Mouse (Mus musculus) liver (tissue): ENCODE results near the gene Shisal2b.
A peak's percentile ranks its signal among the peaks of the same experiment; 100 is the strongest.
"Not testable (repeated sequence)": the region's sequence is repeated elsewhere in the genome, so short reads cannot be mapped to it uniquely, and the experiment has no call there.

ENCODE experiments used
- DNase-seq: peaks from one replicate; pipeline ENCODE4 v3.0.0-alpha.2; 2020; ENCODE audit warnings: mixed read lengths

The Shisal2b gene

DNA sequence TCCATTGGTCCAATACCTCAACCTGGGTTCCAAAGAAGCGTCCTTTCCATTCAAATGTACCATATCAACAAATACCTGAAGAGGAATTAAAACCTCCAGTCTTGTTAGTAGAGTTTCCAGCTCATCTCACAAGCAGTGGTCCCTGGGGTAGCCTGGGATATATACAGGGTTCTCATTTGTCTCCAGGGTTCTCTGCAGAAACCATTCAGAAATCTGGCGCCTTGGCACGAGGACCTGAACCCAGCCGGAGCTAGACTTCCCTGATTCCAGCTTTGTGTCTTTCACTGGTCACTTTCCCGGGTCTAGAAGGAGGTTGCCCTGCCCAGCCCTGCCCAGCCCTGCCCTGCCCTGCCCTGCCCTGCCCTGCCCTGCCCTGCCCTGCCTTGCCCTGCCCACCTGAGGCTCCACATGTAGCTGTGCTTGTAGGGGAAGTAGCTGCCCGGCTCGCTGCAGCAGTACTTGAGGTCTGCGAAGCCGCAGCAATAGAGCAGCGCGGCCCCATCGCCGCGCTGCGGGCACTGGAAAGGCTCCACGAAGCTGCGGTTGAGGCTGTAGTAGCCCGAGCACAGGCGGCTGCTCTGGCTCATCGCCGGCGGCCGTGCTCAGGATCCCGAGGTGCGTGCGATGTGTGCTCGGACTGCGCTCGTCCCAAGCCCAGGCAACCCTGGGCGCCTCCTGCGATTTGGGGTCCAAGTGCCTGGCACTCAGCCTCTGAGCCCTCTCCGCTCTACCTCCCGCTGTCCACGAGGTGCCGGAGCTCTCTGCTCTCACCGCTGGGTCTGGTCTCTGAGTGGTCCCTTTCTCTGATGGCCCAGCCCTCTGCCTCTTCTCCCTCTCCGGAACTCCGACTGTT, at the start of gene Shisal2b:
Gene Shisal2b (minus strand): TSS at position 767 of the 853 bp plus-strand sequence.
- peak; percentile 19 for DNase-seq

- DNase-seq, result not testable (repeated sequence)
Measured at GRCm38 (mm10) chr13:104911626-104912025, 47.9 kb upstream of the Shisal2b start.

GRCm38 (mm10) chr13:104911006-104911405, 47.3 kb upstream of the Shisal2b start:
- DNase-seq, result not testable (repeated sequence)

DNA sequence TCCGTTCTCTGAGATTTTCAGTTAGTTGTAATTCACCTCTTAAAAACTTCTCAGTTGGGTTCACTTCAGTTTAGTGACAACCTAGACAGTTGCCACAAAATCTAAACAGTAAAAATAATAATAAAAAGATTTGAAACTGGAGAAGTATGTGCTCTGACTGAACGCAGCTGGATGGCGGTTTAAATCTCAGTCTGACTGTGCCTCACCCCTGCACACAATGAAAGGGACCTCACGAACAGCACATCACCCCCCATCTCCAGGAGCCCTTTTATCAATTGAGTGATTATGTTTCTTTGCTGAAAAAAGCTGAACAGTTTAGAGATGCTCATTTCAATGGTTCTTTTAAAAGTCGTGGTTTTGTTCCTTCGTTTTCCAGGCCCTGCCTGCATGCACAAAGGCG, 45.0 kb upstream of the Shisal2b start:
- no peak for DNase-seq

GRCm38 (mm10) chr13:104894771-104895170, 31.1 kb upstream of the Shisal2b start:
- DNase-seq, result no peak

- no peak for DNase-seq
Measured at GRCm38 (mm10) chr13:104892337-104892736, 28.6 kb upstream of the Shisal2b start.

GRCm38 (mm10) chr13:104886308-104887032, 22.8 kb upstream of the Shisal2b start:
- no peak for DNase-seq

DNA sequence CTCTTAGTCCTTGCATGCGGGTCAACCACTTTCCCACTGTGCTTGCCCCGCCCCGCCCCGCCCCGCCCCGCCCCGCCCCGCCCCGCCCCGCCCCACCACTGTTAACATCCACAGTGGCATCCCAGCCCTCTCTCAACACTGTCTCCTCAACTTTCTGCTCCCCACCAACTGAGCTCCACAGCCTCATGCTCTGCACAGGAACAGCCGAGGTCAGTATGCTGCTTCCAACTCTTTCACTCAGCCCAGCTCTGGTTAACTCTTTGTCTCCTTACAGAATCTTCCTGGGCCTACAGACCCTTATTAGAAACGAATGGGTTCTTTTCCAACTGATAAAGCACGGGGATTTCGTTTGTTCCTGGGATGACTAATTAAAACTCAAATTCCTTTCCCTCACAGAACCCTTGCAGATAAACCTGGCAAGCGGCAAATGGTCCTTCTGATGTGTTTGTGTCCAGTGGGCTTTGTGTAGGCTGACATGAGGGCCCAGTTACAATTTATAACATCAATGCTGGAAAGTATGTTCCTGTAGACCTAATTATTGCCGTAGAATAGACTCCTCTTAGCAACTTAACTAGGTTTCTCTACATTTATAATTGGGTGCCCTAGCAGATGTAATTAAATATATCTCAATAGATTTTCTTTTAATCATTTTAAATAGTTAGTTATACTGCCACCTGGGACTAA, 20.0 kb upstream of the Shisal2b start:
- DNase-seq, result peak; percentile 4

GRCm38 (mm10) chr13:104878508-104878907, 14.8 kb upstream of the Shisal2b start:
- DNase-seq, result no peak

DNA sequence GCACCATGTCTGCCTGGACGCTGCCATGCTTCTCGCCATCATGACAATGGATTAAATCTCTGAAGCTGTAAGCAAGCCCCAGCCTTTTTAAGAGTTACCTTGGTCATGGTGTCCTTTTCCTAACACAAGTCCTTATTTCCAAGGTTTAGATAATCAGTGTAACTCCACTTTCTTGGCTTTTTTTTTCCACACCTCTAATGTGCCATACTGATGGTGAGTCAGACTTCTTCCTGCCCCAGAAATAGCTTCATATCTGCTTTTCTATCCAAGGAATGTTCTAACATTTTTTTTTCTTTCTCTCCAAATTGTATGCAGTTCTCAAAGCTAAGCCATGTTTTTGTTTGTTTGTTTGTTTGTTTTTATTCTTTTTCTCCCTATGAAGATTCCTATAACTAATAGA, 6.2 kb upstream of the Shisal2b start:
- DNase-seq, result no peak

GRCm38 (mm10) chr13:104866726-104867125, 3.0 kb upstream of the Shisal2b start:
- no peak for DNase-seq

DNA sequence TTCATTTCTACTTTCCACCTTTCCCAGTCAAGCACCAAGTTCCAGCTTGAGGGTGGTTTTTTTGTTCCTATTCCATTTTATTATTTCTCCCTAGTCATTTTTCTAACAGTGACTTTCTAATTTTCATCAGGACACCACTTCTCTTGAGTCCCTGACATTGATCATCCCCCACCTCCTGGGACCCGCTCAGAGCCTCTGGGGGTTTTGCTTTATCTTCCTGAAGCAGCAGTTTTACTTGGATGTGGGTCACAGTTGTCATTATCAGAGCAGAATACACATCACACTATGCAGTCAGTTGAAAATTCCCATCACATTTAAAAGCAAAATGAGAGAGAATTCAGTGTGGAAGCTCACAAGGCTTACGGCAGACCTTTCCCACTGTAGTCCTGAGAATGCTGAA, 10.0 kb downstream of the Shisal2b start:
- no peak for DNase-seq

DNA sequence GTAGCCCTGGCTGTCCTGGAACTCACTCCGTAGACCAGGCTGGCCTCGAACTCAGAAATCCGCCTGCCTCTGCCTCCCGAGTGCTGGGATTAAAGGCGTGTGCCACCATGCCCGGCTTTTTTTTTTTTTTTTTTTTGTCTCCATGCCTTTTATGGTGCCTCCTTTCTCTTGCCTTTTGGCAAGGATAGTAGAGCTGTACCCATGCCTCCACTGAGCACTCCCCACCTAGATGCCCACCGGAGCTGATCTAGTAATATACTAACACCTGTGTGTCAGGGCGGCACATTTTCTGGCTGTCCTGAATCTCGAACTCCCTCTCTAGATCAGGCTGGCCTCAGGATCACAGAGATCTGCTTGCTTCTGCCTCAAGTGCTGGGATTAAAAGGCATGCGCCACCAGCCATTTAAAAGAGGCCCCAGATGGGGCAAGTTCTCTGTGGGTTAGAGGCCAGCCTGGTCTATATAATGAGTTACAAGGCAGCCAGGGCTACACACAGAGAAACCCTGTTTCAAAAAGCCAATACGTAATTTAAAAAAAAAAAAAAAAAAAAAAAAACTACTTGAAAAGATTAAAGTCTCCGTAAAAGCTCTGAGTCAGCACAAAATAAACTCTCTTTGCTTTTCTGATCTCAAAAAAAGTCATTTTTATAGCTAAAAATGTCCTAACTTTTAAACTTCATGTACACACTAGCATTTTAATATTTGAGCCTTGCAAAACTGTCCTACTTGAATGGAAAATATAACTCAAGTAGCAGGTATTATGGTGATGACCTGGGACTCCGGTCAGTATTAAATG, 20.2 kb downstream of the Shisal2b start:
- no peak for DNase-seq

DNA sequence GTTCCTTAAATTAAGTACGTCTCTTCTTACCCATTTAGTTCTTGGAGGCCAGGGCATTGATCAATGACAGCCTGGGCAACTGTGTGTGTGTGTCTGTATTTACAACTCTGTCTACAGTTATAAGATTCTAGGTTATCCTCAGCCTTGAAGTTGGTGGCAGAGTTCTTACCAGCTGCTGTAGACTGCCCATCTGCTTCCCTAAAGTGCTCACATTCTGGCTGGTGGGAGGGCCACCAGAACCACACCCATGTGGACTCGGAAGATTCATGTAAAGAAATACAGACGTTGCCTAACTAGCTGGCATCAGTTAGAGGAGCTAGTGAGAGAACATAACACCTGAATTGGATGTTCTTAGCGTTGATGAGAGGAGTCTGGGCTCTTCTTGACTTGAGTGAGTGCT, 21.8 kb downstream of the Shisal2b start:
- no peak for DNase-seq

DNA sequence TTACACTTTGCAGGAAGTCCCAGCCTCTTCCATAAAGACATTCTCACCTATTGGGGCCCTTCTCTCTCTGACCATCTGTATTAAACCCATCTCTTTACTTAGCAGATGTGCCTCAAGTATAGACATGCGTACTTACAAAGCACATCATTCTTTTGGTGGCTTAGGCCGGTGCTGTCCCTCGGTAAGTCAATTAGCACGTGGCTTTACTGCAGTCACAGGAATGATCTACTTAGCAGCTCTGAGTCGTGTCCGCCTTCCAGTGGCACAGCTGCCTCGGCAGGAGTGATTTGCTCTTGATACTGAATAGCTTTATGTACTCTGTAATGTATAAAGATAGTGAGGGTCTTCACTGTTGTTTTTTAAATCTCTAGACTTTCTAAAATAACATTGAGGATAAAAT, 26.1 kb downstream of the Shisal2b start:
- DNase-seq, result no peak

GRCm38 (mm10) chr13:104832811-104833210, 30.9 kb downstream of the Shisal2b start:
- no peak for DNase-seq

DNA sequence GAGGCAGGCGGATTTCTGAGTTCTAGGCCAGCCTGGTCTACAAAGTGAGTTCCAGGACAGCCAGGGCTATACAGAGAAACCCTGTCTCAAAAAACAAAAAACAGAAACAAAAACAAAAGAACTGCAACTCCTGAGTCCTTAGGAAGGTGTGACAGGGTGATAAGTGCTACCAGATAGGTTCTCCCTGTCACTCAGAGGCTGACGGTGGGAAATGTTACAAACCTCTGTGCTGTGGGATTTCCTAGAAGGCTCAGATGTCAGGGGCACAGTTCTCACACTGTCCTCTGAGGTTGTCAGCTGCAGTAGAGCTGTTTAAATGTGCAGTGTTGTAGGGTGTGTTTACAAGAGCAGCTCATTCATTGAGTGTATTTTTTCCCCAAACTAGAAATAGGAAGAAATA, 38.2 kb downstream of the Shisal2b start:
- no peak for DNase-seq

GRCm38 (mm10) chr13:104822411-104822838, 41.3 kb downstream of the Shisal2b start:
- peak; percentile 27 for DNase-seq

- DNase-seq, result no peak
Measured at GRCm38 (mm10) chr13:104821908-104822307, 41.8 kb downstream of the Shisal2b start.

DNA sequence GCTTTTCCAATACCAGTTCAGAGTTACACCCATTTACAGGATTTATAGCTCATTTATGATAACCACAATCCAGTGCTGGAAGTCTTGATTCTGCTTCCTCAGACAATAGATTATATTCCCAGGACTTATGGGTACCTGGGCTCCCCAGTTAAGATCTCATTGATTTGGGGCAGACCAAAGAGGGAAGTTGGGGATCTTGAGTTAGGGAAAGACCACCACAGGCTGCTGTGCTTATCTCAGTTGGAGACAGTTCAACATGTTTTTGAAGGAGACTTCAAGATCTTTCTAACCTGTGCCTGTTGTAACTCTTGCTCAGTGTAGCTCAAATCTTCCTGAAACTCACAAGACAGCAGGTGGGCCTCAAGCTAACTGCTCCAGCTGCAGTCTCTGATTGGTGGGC, 42.5 kb downstream of the Shisal2b start:
- DNase-seq, result no peak

DNA sequence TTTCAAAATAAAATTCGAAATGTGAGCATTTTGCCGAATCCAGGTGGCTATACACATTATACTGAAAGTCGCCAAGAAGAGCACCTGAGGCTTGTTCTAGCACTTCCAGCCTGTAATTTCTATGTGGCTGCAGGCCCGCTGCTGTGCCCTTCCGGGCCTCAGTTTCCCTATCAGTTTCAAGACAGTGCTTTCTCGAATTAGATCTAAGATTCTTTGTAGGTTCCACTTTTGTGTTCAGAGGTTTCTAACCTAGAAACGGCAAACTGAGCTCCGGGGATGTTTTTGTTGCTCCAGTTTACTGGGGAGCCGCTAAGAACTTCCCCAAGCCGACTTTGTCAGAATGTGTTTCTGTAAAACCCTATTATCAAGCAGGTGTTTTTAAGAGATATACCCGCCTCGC, 46.0 kb downstream of the Shisal2b start:
- DNase-seq, result peak; percentile 20
